Mouse (Mus musculus) E14TG2a.4 (cell line): ENCODE data around the gene Atp8a2.

Experiments
- H3K27me3 ChIP-seq: 2 replicates; pipeline ENCODE4 v1.6.1; 2014; ENCODE audit warnings: low read length, control low read depth; ENCODE audit not compliant: insufficient read depth
- H3K36me3 ChIP-seq: 2 replicates; pipeline ENCODE4 v1.6.1; 2014; ENCODE audit warnings: low read length, control low read depth; ENCODE audit not compliant: insufficient read depth
- H3K4me1 ChIP-seq: replicated peaks from 2 replicates; pipeline ENCODE4 v1.6.1; 2014; ENCODE audit warnings: low read depth, low read length, control low read depth
- H3K4me3 ChIP-seq: replicated peaks from 2 replicates; pipeline ENCODE4 v1.5.1; 2014; ENCODE audit warnings: mild to moderate bottlenecking, low read length
- H3K9me3 ChIP-seq: 2 replicates; pipeline ENCODE4 v1.6.1; 2014; ENCODE audit warnings: low read length, control low read depth
- CTCF ChIP-seq: conservative IDR thresholded peaks from 2 replicates; pipeline ENCODE4 v1.5.1; 2014; ENCODE audit warnings: low read length
- NANOG ChIP-seq: IDR thresholded peaks from 2 replicates; pipeline ENCODE4 v1.6.1; 2014; ENCODE audit warnings: borderline replicate concordance, low read length, mixed read lengths
- POU5F1 ChIP-seq: IDR thresholded peaks from 2 replicates; pipeline ENCODE4 v1.6.1; 2014; ENCODE audit warnings: low read length, borderline replicate concordance

Atp8a2 gene

GRCm38 (mm10) chr14:59692164-59692563 lies 504.8 kb downstream of the Atp8a2 start:
- Histone ChIP-seq H3K36me3 (no peaks in the 10 kb centered on the region), H3K4me3 (no peak overlapping the region), H3K9me3 (no peaks in the 10 kb centered on the region), H3K4me1 (peaks cover 9% of the 10 kb centered on the region), H3K27me3 (0 out of 2 replicates have a peak, but pooled peaks cover 2% of the 10 kb centered on the region)
- TF ChIP-seq POU5F1, result no peak
- TF ChIP-seq NANOG, result no peak
- TF ChIP-seq CTCF, result no peak

GRCm38 (mm10) chr14:59691402-59691801 lies 505.6 kb downstream of the Atp8a2 start:
- no peaks in the 10 kb centered on the region for H3K9me3 ChIP-seq
- TF ChIP-seq NANOG, result no peak
- no peak for TF ChIP-seq POU5F1
- TF ChIP-seq CTCF, result no peak
- peaks cover 9% of the 10 kb centered on the region for H3K4me1 ChIP-seq
- H3K36me3 ChIP-seq, result no peaks in the 10 kb centered on the region
- H3K27me3 ChIP-seq, result 0 out of 2 replicates have a peak, but pooled peaks cover 2% of the 10 kb centered on the region
- no peak overlapping the region for H3K4me3 ChIP-seq

- Histone ChIP-seq H3K36me3 (no peaks in the 10 kb centered on the region), H3K4me1 (peaks cover 9% of the 10 kb centered on the region), H3K4me3 (no peak overlapping the region), H3K9me3 (no peaks in the 10 kb centered on the region), H3K27me3 (0 out of 2 replicates have a peak, but pooled peaks cover 2% of the 10 kb centered on the region)
- no peak for TF ChIP-seq CTCF
- TF ChIP-seq POU5F1, result no peak
- no peak for TF ChIP-seq NANOG
Observed at GRCm38 (mm10) chr14:59690954-59691353, 506.0 kb downstream of the Atp8a2 start.

- Histone ChIP-seq H3K9me3 (no peaks in the 10 kb centered on the region), H3K27me3 (peaks cover 8% of the 10 kb centered on the region; the same call in 1 of the 2 replicates), H3K36me3 (no peaks in the 10 kb centered on the region), H3K4me3 (no peak overlapping the region), H3K4me1 (peaks cover 9% of the 10 kb centered on the region)
- no peak for TF ChIP-seq POU5F1
- no peak for TF ChIP-seq NANOG
- TF ChIP-seq CTCF, result no peak
Observed at GRCm38 (mm10) chr14:59689596-59689995, 507.4 kb downstream of the Atp8a2 start.

- Histone ChIP-seq H3K36me3 (no peaks in the 10 kb centered on the region), H3K9me3 (no peaks in the 10 kb centered on the region), H3K4me3 (no peak overlapping the region), H3K4me1 (peaks cover 4% of the 10 kb centered on the region), H3K27me3 (peaks cover 13% of the 10 kb centered on the region; the same call in 1 of the 2 replicates)
- TF ChIP-seq NANOG (no peak), CTCF (no peak), POU5F1 (no peak)
Observed at GRCm38 (mm10) chr14:59686229-59686628, 510.8 kb downstream of the Atp8a2 start.

- no peaks in the 10 kb centered on the region for H3K9me3 ChIP-seq
- H3K4me1 ChIP-seq, result no peaks in the 10 kb centered on the region
- TF ChIP-seq POU5F1, result no peak
- H3K27me3 ChIP-seq, result peaks cover 13% of the 10 kb centered on the region; the same call in 1 of the 2 replicates
- H3K4me3 ChIP-seq, result no peak overlapping the region
- no peaks in the 10 kb centered on the region for H3K36me3 ChIP-seq
Observed at GRCm38 (mm10) chr14:59685343-59685742, 511.6 kb downstream of the Atp8a2 start.

- Histone ChIP-seq H3K27me3 (peaks cover 13% of the 10 kb centered on the region; the same call in 1 of the 2 replicates), H3K4me1 (peaks cover 7% of the 10 kb centered on the region), H3K36me3 (no peaks in the 10 kb centered on the region), H3K4me3 (no peak overlapping the region), H3K9me3 (no peaks in the 10 kb centered on the region)
- no peak for TF ChIP-seq CTCF
- TF ChIP-seq NANOG, result no peak
- TF ChIP-seq POU5F1, result no peak
Observed at GRCm38 (mm10) chr14:59681906-59682305, 515.1 kb downstream of the Atp8a2 start.

- no peak overlapping the region for H3K4me3 ChIP-seq
- H3K27me3 ChIP-seq, result 0 out of 2 replicates have a peak, but pooled peaks cover 2% of the 10 kb centered on the region
- peak; percentile 26; the same call in 1 of the 2 replicates for TF ChIP-seq NANOG
- no peak for TF ChIP-seq CTCF
- no peak for TF ChIP-seq POU5F1
- no peaks in the 10 kb centered on the region for H3K36me3 ChIP-seq
- peaks cover 7% of the 10 kb centered on the region for H3K4me1 ChIP-seq
- no peaks in the 10 kb centered on the region for H3K9me3 ChIP-seq
Observed at GRCm38 (mm10) chr14:59677598-59678003, 519.4 kb downstream of the Atp8a2 start.

- no peaks in the 10 kb centered on the region for H3K9me3 ChIP-seq
- TF ChIP-seq POU5F1, result no peak
- TF ChIP-seq CTCF, result no peak
- TF ChIP-seq NANOG, result no peak
- peaks cover 7% of the 10 kb centered on the region for H3K4me1 ChIP-seq
- no peaks in the 10 kb centered on the region for H3K36me3 ChIP-seq
- no peak overlapping the region for H3K4me3 ChIP-seq
- no peaks in the 10 kb centered on the region for H3K27me3 ChIP-seq
Observed at GRCm38 (mm10) chr14:59675330-59675729, 521.6 kb downstream of the Atp8a2 start.
